Mouse (Mus musculus) bone marrow macrophage, adult 2 months (primary cell): ENCODE results near the gene Btnl9. TPM values are rescaled to one million over a fixed set of nuclear protein-coding genes. Genes with fewer than 3 reads are reported as not detected.
"Not testable (repeated sequence)": the region's sequence is repeated elsewhere in the genome, so short reads cannot be mapped to it uniquely, and the experiment has no call there.

Experiments
- H3K27ac ChIP-seq: 2 replicates; pipeline ENCODE4 v1.5.1; 2012; ENCODE audit warnings: low read depth, low read length; ENCODE audit not compliant: insufficient read depth
- H3K4me1 ChIP-seq: 2 replicates; pipeline ENCODE4 v1.6.1; 2012; ENCODE audit warnings: low read length; ENCODE audit not compliant: control insufficient read depth, insufficient read depth
- H3K4me3 ChIP-seq: 2 replicates; pipeline ENCODE4 v1.5.1; 2012; ENCODE audit warnings: mild to moderate bottlenecking, low read length, moderate library complexity; ENCODE audit not compliant: insufficient read depth
- CTCF ChIP-seq: IDR thresholded peaks from 2 replicates; pipeline ENCODE4 v1.5.1; 2012; ENCODE audit warnings: low read depth, mild to moderate bottlenecking, low read length, moderate library complexity
- POLR2A ChIP-seq: IDR thresholded peaks from 2 replicates; pipeline ENCODE4 v1.6.1; 2012; ENCODE audit warnings: mild to moderate bottlenecking, low read depth, low read length, borderline replicate concordance
- polyA plus RNA-seq: library from polyadenylated mRNA; stranded (reverse); fragments of >200 nt; gene quantifications from 2 replicates; pipeline ENCODE4 v1.2.4, GENCODE M21; 2012; ENCODE audit not compliant: missing spikeins, insufficient read depth, insufficient read length

The Btnl9 gene
- polyA plus RNA-seq, 1 experiment = not detected

DNA sequence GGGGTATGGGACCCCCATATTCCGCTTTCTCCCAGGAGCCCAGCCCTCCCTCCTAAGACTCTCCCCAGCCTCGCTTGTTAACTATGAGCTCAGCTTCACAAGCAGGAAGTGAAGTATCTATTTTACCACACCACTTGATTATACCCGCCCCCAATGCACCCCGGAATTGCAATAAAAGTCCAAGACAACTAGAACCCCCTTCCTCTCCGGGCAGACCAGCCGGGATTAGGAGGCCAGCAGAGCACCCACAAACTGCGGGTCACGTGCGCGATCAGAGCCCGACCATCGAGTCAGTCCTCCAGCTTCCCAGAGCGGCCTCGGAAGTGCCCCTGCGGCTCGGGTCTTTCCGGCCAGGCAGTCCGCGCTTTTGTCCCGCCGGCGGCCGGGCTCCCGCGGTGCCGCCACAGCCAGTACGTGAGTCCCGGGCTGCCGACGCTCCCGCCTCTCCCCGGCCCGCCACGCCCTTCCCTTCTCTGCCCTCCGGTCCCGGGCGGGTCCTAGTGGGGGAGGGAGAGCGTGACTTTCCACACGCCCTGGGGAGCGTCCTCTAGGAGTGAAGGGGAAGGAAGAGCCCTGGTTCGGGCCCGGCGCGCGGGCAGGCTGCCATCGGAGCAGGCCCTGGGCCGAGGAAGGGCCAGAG lies 16.3 kb upstream of the Btnl9 start, which contains the start of gene Zfp62:
TSS of gene Zfp62 (plus strand) at position 164 of the 640 bp plus-strand sequence.
- Histone ChIP-seq H3K4me1 (peaks cover 17% of the 10 kb centered on the region), H3K4me3 (peak within 1 kb of the TSS; percentile 71), H3K27ac (peak within 1 kb of the TSS; percentile 98)
- TF ChIP-seq CTCF (no peak), POLR2A (no peak)

DNA sequence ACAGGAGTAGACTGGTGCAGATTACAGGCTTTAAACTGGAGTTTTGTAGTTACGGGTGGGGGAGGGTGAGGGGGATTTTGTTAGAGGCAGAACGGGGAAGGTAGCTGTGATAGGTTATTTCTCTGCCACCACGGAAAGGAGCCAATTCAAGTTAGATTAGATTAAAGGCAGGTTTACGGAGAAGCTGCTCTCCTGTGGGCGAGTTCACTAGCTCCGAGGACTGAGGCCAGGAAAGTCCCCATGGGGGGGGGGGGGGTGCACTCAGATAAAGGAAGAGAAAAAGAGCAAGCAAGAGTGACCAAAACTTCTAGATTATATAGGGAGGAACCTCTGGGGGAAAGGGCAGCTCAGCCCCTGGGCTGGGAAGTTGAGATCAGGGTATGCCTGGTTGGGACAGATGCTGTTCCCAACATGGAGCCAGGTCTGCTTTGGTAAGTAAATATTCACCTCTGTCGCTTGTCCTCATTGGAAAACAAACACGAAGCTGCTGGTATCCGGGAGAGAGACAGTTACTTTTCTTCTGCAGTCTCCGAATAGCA lies 15.6 kb upstream of the Btnl9 start:
- Histone ChIP-seq H3K27ac (peak overlapping the region; percentile 98), H3K4me3 (peak overlapping the region; percentile 71), H3K4me1 (peaks cover 15% of the 10 kb centered on the region)
- TF ChIP-seq CTCF = no peak
- no peak for TF ChIP-seq POLR2A

DNA sequence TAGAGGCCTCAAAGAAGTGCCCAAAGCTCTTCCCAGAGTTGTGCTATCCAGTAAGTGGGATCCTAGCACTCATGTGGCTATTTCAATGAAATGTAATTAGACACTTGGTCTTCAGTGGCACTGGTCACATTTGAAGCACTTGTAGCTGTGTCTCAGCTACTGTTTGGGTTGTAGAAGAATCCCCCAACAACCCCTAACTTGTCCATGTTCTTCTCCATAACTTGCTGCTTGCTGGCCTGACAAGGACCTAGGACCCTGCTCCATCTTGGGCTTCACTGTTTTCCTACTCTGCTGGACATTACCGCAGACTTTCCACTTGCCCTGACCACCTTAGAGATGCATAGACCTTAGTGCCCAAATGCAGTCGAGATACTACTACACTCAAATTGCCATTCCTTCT lies 15.1 kb upstream of the Btnl9 start:
- Histone ChIP-seq H3K4me1 (peaks cover 15% of the 10 kb centered on the region), H3K27ac (peak overlapping the region; percentile 98), H3K4me3 (peak overlapping the region; percentile 71)
- TF ChIP-seq CTCF = no peak
- TF ChIP-seq POLR2A = no peak

DNA sequence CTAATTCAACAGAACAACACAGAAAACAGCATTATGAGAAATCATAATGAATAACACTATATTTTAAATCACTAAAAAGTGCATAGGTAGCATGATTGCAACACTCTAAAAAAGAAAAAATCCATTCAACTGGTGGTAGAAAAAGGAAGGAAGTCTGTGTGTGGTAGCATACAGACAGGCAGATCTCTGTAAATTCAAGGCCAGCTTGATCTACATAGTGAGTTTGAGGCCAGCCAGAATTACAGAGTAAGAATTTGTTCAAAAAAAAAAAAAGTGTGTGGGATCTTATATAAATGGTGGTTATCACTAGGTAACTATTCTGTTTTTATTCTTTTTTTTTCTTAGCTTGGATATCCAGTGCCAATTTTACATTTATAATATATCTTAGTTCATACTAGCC lies 14.2 kb upstream of the Btnl9 start:
- TF ChIP-seq CTCF (no peak), POLR2A (no peak)
- H3K4me1 ChIP-seq = peaks cover 16% of the 10 kb centered on the region
- no peak overlapping the region for H3K4me3 ChIP-seq
- no peak overlapping the region for H3K27ac ChIP-seq

- H3K4me3 ChIP-seq = no peak overlapping the region
- TF ChIP-seq POLR2A (no peak), CTCF (no peak)
- H3K4me1 ChIP-seq = peaks cover 20% of the 10 kb centered on the region
- H3K27ac ChIP-seq = 0 out of 2 replicates have a peak overlapping the region, but pooled peaks have one; percentile 14
These were observed 13.7 kb upstream of the Btnl9 start for GRCm38 (mm10) chr11:49200666-49201065.

- Histone ChIP-seq H3K27ac (no peak overlapping the region), H3K4me1 (peaks cover 9% of the 10 kb centered on the region), H3K4me3 (no peak overlapping the region)
- TF ChIP-seq POLR2A (no peak), CTCF (no peak)
These were observed 8.9 kb upstream of the Btnl9 start for GRCm38 (mm10) chr11:49195819-49196322.

DNA sequence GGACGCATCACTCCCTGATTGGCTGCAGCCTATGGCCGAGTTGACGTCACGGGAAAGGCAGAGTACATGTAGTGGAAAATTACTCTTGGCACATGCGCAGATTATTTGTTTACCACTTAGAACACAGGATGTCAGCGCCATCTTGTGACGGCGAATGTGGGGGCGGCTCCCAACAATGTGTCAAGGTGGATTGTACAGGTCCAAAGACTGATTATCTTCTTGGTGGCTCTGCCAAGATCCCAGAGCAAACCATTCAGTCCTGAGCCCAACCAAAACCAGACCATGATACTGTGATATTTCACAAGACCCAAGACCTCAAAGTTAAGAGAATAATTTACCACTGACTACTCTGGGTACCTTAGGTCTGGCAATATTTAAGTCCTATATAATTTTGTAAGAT lies 7.8 kb upstream of the Btnl9 start:
- H3K27ac ChIP-seq, H3K4me3 ChIP-seq, H3K4me1 ChIP-seq: not testable (repeated sequence)

- TF ChIP-seq POLR2A (no peak), CTCF (no peak)
- peaks cover 4% of the 10 kb centered on the region for H3K4me1 ChIP-seq
- no peak overlapping the region for H3K27ac ChIP-seq
These were observed 4.1 kb upstream of the Btnl9 start for GRCm38 (mm10) chr11:49191083-49191482.

DNA sequence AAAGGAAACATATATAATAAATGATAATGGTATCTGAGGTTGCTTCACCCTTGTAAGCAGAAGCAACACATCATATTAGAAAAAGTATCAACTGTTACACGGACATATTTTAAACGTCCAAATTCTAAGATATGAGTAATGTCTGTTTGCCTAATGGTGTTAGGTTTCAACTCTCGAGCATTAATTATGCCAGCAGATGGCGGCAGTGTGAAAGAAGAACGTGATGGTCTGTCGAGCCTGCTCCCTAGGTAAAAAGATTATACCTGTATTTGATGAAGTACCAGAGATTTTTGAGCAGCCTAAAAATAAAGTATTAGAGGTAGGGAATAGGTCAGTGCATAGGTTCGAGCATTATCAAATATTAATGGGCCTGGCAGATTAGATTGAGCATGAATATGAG lies 2.8 kb upstream of the Btnl9 start:
- TF ChIP-seq POLR2A = no peak
- TF ChIP-seq CTCF = no peak
- Histone ChIP-seq H3K4me3 (no peak overlapping the region), H3K27ac (no peak overlapping the region), H3K4me1 (no peaks in the 10 kb centered on the region)

More at GRCm38 (mm10) chr11:49191083-49191482, 4.1 kb upstream of the Btnl9 start:
- no peak overlapping the region for H3K4me3 ChIP-seq

- no peak overlapping the region for H3K4me3 ChIP-seq
- no peak overlapping the region for H3K27ac ChIP-seq
- no peak for TF ChIP-seq CTCF
- TF ChIP-seq POLR2A = no peak
- no peaks in the 10 kb centered on the region for H3K4me1 ChIP-seq
These were observed 742 bp upstream of the Btnl9 start for GRCm38 (mm10) chr11:49187701-49188100.
